Mouse (Mus musculus) cerebellum, adult 2 months (tissue): ENCODE measurements around the gene Lrig2.

Experiments
- CTCF ChIP-seq: fragments of 200-500 bp; IDR thresholded peaks from 2 replicates; pipeline ENCODE4 v1.5.1; 2011; ENCODE audit warnings: low read depth, mild to moderate bottlenecking, control low read depth, low read length, moderate library complexity, borderline replicate concordance; ENCODE audit not compliant: insufficient read depth
- POLR2A ChIP-seq: fragments of 200-500 bp; IDR thresholded peaks from 2 replicates; pipeline ENCODE4 v1.6.1; 2011; ENCODE audit warnings: low read length, control low read depth, borderline replicate concordance; ENCODE audit not compliant: insufficient read depth

DNA sequence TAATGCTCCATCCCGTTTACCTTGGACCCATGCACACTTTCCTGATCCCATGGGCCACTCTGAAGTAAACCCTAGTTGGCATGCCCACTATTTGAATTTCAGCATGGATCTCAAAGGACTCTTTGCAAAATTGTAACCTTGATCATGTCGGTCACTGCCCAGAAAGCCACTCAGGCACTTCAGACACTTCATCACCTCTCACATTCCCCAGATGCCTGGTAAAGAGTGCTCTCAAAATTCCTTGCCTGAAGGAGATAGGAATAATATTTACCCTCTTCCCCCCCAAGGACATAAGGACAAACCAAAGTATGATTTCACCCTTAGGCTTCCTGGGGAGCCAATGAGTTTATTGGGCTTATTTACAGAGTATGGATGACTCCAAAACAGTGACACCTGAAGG lies 139.3 kb downstream of the Lrig2 start:
- TF ChIP-seq POLR2A = no peak
- TF ChIP-seq CTCF = no peak
